Mouse (Mus musculus) CH12.LX (cell line): ENCODE measurements at regions not wholly inside any gene's neighbourhood (a gene's known extent, or its start where the extent isn't known, plus 50 kb on each side); places are given as distances from the start of the nearest gene placed in this dataset.

Source experiments
- BHLHE40 ChIP-seq: IDR thresholded peaks from 2 replicates; pipeline ENCODE4 v1.6.1; 2011; ENCODE audit warnings: mild to moderate bottlenecking, low read depth, low read length, improper control_type of control experiment
- CTCF ChIP-seq, 2 experiments: IDR thresholded peaks in 1 of 2; conservative IDR thresholded peaks in 1 of 2; 2 replicates each; pipeline ENCODE4 v1.5.1; 2011 to 2012; ENCODE audit warnings: low read depth in 2 of 2, low read length in 2 of 2, improper control_type of control experiment in 1 of 2, inconsistent platforms in 1 of 2, mild to moderate bottlenecking in 1 of 2, moderate library complexity in 1 of 2
- EP300 ChIP-seq: IDR thresholded peaks from 2 replicates; pipeline ENCODE4 v1.6.1; 2011; ENCODE audit warnings: low read length, improper control_type of control experiment
- HCFC1 ChIP-seq: IDR thresholded peaks from 2 replicates; pipeline ENCODE4 v1.6.1; 2012; ENCODE audit warnings: low read depth, mild to moderate bottlenecking, inconsistent platforms, low read length, improper control_type of control experiment
- JUND ChIP-seq: conservative IDR thresholded peaks from 2 replicates; pipeline ENCODE4 v1.6.1; 2011; ENCODE audit warnings: low read depth, low read length, improper control_type of control experiment
- POLR2A ChIP-seq: IDR thresholded peaks from 2 replicates; pipeline ENCODE4 v1.6.1; 2011; ENCODE audit warnings: low read depth, mild to moderate bottlenecking, improper control_type of control experiment, low read length
- TBP ChIP-seq: conservative IDR thresholded peaks from 2 replicates; pipeline ENCODE4 v1.6.1; 2011; ENCODE audit warnings: low read depth, low read length, improper control_type of control experiment
- USF1 ChIP-seq: IDR thresholded peaks from 2 replicates; pipeline ENCODE4 v1.6.1; 2014; ENCODE audit warnings: low read depth, mild to moderate bottlenecking, inconsistent platforms, low read length, improper control_type of control experiment

GRCm38 (mm10) chr13:40523115-40523514 is 161.9 kb upstream of the Ofcc1 start:
- no peak for TF ChIP-seq HCFC1
- TF ChIP-seq USF1 = no peak
- TF ChIP-seq JUND = no peak
- no peak for TF ChIP-seq POLR2A
- no peak for TF ChIP-seq EP300
- no peak for TF ChIP-seq CTCF (conservative IDR thresholded peaks at IDR 0.05 in 1 of 2, IDR thresholded peaks at IDR 0.05 in 1 of 2; ENCODE audit: low read depth in 2 of 2, low read length in 2 of 2)
- no peak for TF ChIP-seq BHLHE40
- no peak for TF ChIP-seq TBP
